Mouse (Mus musculus) heart, embryonic 12.5 days (tissue): ENCODE results near the gene Rnf144a. TPM values are rescaled to one million over a fixed set of nuclear protein-coding genes. Genes with fewer than 3 reads are reported as not detected.
A peak's percentile ranks its signal among the peaks of the same experiment; 100 is the strongest.
"Not testable (repeated sequence)": the region's sequence is repeated elsewhere in the genome, so short reads cannot be mapped to it uniquely, and the experiment has no call there.

Source experiments
- ATAC-seq: fragments of 200-750 bp; cut with Nextera tagmentation; 2 replicates; pipeline ENCODE4 v1.8.0; 2017; ENCODE audit warnings: moderate TSS enrichment, moderate library complexity; ENCODE audit not compliant: insufficient number of reproducible peaks, low FRiP score
- H3K27ac ChIP-seq: fragments of 300-500 bp; sonication (generic); 2 replicates; pipeline ENCODE4 v1.5.1; 2016; ENCODE audit warnings: mild to moderate bottlenecking, moderate library complexity; ENCODE audit not compliant: poor library complexity, severe bottlenecking
- H3K27me3 ChIP-seq: fragments of 300-500 bp; sonication (generic); replicated peaks from 2 replicates; pipeline ENCODE4 v1.6.1; 2016; ENCODE audit warnings: mild to moderate bottlenecking, moderate library complexity
- H3K36me3 ChIP-seq: fragments of 300-500 bp; sonication (generic); 2 replicates; pipeline ENCODE4 v1.6.1; 2016; ENCODE audit warnings: mild to moderate bottlenecking, moderate library complexity
- H3K4me1 ChIP-seq: fragments of 300-500 bp; sonication (generic); replicated peaks from 2 replicates; pipeline ENCODE4 v1.6.1; 2016; ENCODE audit warnings: mild to moderate bottlenecking
- H3K4me2 ChIP-seq: fragments of 300-500 bp; sonication (generic); 2 replicates; pipeline ENCODE4 v1.6.1; 2016; ENCODE audit warnings: mild to moderate bottlenecking, moderate library complexity
- H3K4me3 ChIP-seq: fragments of 300-500 bp; sonication (generic); 2 replicates; pipeline ENCODE4 v1.5.1; 2016; ENCODE audit warnings: mild to moderate bottlenecking
- H3K9ac ChIP-seq: fragments of 300-500 bp; sonication (generic); 2 replicates; pipeline ENCODE4 v1.6.1; 2016; ENCODE audit warnings: mild to moderate bottlenecking, moderate library complexity
- H3K9me3 ChIP-seq: fragments of 300-500 bp; sonication (generic); replicated peaks from 2 replicates; pipeline ENCODE4 v1.6.1; 2016; ENCODE audit warnings: mild to moderate bottlenecking, moderate library complexity
- WGBS: fragments of 180-500 bp; shearing (Covaris S2); methylation state at CpG from one replicate; pipeline ENCODE4 v1.1.7; 2016; 5-methylcytosine and 5-hydroxymethylcytosine counted together
- polyA plus RNA-seq: library from polyadenylated mRNA; unstranded; fragments of >200 nt; fragmentation: Nextera tagmentation; extraction: Ambion mirVana; gene quantifications from 2 replicates; pipeline ENCODE4 v1.2.1, GENCODE M21; 2016

The Rnf144a gene
- polyA plus RNA-seq, 1 experiment from 2014 or later, result 10.0 TPM

DNA sequence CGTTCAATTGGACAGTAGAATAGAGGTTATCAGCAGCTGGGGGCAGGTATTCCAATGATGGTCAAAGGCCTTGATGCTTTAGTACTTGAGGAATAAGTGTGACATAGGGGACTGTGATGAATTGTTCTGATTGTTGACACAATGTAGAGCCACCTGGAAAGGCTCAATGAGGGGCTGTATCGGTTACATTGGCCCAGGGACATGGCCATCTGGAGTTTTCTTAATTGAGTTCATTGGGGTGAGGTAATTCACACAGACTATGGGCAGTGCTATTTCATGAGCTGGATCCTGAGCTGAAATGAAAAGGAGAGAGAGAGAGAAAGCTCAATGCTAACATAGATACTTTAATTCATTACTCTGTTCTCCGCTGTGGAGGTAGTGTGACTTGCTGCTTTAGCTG, 22.9 kb upstream of the Rnf144a start:
- no peaks in the 10 kb centered on the region for H3K9me3 ChIP-seq
- no peak overlapping the region for H3K4me2 ChIP-seq
- no peak for ATAC-seq
- no peak overlapping the region for H3K4me3 ChIP-seq
- WGBS, result 59% methylated on average over 3 of the region's 3 CpGs
- peaks cover 5% of the 10 kb centered on the region; the same call in 1 of the 2 replicates for H3K4me1 ChIP-seq
- H3K27me3 ChIP-seq, result no peaks in the 10 kb centered on the region
- H3K36me3 ChIP-seq, result no peaks in the 10 kb centered on the region
- no peak overlapping the region for H3K27ac ChIP-seq
- no peak overlapping the region for H3K9ac ChIP-seq

DNA sequence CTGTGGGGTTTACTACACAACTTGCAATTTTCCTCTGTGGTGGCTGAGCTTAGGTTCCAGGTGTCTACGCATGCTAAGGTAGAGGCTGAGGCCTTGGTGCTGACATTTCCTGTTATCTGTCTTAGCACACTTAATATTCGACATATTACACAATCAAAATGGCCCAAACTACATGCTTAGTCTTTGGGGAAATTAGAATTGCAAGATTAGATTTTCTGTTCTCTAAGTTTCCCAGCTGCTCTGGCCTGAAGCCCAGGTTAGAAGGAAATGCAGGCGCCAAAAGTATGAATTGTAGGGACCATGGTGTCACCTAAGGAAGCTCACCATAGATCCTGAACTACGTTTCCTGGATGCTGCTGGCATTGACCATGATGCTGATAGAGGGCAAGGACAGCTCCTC, 21.3 kb upstream of the Rnf144a start:
- Histone ChIP-seq H3K4me3 (no peak overlapping the region), H3K36me3 (no peaks in the 10 kb centered on the region), H3K4me1 (peaks cover 5% of the 10 kb centered on the region; the same call in 1 of the 2 replicates), H3K4me2 (no peak overlapping the region), H3K9ac (no peak overlapping the region), H3K9me3 (no peaks in the 10 kb centered on the region), H3K27me3 (no peaks in the 10 kb centered on the region), H3K27ac (no peak overlapping the region)
- no peak for ATAC-seq
- 72% methylated on average over 4 of the region's 4 CpGs for WGBS

DNA sequence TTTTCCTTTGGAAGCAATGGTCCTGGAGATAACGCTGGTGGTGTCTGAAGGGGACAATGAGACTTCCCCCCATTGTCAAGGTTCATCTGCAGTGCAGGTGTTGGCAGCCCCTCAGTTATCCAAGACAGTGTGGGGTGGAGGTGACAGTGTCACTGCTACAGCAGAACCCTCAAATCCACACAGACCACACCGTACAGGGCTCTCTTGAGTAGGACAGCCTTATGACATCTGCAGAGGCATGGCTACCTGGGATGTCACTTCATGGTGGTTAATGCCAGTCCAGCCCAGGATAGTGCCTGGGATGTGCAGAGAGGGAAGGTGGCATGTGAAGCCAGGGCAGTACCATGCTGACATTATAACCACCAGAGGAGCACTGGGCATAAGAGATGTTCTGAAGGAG, 13.7 kb upstream of the Rnf144a start:
- WGBS, result 82% methylated on average over 2 of the region's 2 CpGs

DNA sequence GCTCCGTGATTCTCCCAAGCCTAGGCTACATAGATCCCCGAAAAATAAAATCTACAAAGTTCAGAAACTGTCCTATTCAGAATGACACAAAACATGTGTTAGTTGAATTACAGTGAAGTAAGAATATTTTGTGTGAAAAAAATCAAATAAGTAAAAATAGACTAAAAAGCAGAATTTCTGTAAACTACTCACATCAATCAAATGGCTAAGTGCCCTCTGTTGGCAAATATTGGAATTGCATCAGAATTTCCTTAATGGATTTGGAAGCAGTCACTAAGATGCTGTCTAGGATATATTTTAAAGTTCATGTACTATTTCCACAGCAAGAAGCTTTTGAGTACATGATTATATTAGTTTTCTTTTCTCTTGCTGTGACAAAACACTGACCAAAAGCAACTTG, 9.8 kb upstream of the Rnf144a start:
- Histone ChIP-seq H3K9me3 (0 out of 2 replicates have a peak, but pooled peaks cover 3% of the 10 kb centered on the region), H3K4me2 (no peak overlapping the region), H3K27ac (no peak overlapping the region), H3K27me3 (no peaks in the 10 kb centered on the region), H3K9ac (no peak overlapping the region), H3K4me1 (no peaks in the 10 kb centered on the region), H3K4me3 (no peak overlapping the region), H3K36me3 (no peaks in the 10 kb centered on the region)
- 94% methylated on average over 2 of the region's 2 CpGs for WGBS
- no peak for ATAC-seq

More for the DNA sequence above, 13.7 kb upstream of the Rnf144a start:
- H3K36me3 ChIP-seq, H3K9ac ChIP-seq, ATAC-seq, H3K4me3 ChIP-seq, H3K4me1 ChIP-seq, H3K27ac ChIP-seq, H3K4me2 ChIP-seq, H3K9me3 ChIP-seq, H3K27me3 ChIP-seq: not testable (repeated sequence)

DNA sequence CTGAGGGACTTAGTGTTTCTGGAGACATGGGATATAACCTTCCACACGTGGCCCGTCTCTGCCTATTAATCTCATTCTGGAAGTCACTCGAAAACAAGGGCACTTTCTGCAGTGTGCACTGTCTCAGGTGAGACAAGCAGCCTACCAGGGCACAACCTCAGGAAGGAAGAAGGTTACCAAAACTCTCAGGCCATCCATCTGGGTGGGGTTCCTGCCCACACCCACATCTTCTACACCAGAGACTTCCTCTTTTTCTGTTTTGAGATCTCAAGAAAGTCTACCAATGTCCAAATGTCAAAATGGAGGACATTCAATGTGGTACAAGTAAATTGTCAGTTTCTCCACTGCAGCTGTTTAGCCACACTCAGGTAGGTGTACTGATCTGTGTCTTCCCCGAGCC, 3.3 kb upstream of the Rnf144a start:
- Histone ChIP-seq H3K27me3 (peaks cover 20% of the 10 kb centered on the region), H3K36me3 (no peaks in the 10 kb centered on the region), H3K4me2 (no peak overlapping the region), H3K27ac (no peak overlapping the region), H3K9ac (no peak overlapping the region), H3K4me3 (no peak overlapping the region), H3K9me3 (no peaks in the 10 kb centered on the region), H3K4me1 (peaks cover 8% of the 10 kb centered on the region; the same call in 1 of the 2 replicates)
- ATAC-seq, result no peak
- WGBS, result 72% methylated on average over 4 of the region's 4 CpGs

DNA sequence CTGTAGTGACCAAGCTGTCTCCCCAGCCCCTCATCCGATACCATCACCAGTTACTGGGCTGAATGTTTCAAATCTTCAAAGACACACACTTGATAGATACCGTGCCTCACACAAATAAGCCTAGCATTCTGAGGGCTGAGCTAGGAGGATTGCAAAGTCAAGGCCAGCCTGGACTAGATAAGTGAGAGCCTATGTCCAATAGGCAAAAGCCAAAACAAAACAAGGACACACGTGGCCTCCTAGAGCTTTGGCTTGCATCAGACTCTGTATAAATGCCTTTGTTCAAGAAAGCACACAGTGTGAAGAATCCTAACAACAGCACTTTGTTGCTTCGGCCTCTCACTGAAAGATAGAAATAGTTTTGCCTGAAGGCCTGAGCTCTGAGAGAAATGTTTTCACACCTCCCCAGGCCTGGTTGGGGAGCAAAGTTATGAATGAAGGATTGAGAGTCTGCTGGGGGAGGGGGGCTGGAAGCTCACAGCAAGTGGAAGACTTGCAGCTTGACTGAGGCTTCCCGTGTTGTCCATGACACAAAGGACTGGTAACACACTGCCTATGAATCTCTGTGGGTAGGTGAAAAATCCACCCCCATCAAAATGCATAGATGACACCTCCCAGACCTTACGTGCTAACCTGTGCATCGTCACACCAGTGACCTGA, 1.7 kb upstream of the Rnf144a start:
- Histone ChIP-seq H3K36me3 (no peaks in the 10 kb centered on the region), H3K27me3 (peaks cover 20% of the 10 kb centered on the region), H3K4me3 (no peak overlapping the region), H3K4me1 (peaks cover 23% of the 10 kb centered on the region), H3K9me3 (no peaks in the 10 kb centered on the region), H3K4me2 (no peak overlapping the region), H3K9ac (no peak overlapping the region), H3K27ac (no peak overlapping the region)
- no peak for ATAC-seq
- WGBS, result 63% methylated on average over 7 of the region's 7 CpGs

DNA sequence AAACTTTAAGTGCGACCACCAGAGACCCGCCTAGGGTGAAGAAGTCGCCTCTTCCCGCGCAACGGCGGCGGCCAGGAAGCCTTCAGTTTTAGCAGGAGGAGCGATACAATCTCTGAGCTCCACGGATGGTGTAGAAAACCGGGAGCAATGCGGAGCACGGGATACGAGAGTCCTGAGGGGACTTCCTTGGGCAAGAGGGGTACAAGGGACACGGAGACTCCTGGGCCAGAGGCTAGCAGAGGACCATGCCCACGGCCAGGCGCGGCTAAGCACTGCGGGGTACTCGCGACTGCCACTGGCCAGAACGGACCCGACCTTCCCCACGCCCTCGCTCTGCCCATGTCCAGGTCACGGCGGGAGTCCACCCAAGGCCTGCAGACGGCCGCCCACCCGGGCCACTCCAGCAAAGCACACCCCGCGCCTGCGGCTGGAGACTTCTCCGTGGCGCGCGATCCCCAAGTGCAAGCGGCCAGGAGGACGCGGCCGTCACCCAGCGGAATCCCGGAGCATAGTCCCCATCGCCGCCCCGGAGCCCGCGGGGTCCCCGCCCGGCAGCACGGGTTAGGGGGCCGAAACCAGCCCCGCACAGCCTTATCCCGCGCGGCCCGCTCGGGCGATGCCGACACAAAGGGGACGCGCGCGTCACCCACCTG, 477 bp downstream of the Rnf144a start:
- Histone ChIP-seq H3K36me3 (no peaks in the 10 kb centered on the region), H3K9ac (peak overlapping the region; percentile 82), H3K4me2 (peak overlapping the region; percentile 95), H3K4me1 (peaks cover 38% of the 10 kb centered on the region), H3K9me3 (no peaks in the 10 kb centered on the region), H3K4me3 (peak overlapping the region; percentile 91), H3K27ac (no peak overlapping the region), H3K27me3 (peaks cover 20% of the 10 kb centered on the region)
- peak; percentile 77 for ATAC-seq
- WGBS, result under 1% methylated on average over 64 of the region's 64 CpGs

DNA sequence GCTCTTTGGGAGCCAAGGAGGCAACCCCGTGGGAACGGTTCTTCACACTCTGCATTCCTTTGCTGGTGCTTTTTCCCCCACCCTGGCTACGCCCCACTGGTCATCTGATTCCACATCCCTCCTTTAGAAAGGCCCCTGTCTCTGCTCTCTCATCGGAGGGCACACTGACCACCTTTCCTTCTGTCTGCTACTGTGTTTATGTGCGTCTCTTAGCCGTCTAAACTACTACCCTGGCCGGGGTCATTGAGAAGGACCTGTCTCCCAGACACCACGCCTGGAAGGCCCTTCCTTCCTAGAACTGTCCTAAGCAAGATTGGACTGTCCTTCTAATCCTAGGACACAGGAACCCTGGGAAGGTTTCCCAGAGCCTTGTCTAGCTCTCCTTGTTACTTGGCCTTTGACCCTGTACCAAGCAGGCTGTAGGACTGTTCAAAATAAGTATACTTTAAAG, 1.1 kb downstream of the Rnf144a start:
- Histone ChIP-seq H3K4me2 (peak overlapping the region; percentile 95), H3K9ac (peak overlapping the region; percentile 82; the same call in 1 of the 2 replicates), H3K4me3 (peak overlapping the region; percentile 91), H3K27ac (no peak overlapping the region), H3K27me3 (peaks cover 20% of the 10 kb centered on the region), H3K4me1 (peaks cover 42% of the 10 kb centered on the region), H3K9me3 (no peaks in the 10 kb centered on the region), H3K36me3 (no peaks in the 10 kb centered on the region)
- ATAC-seq, result 0 out of 2 replicates have a peak, but pooled peaks have one; percentile 22
- 24% methylated on average over 8 of the region's 8 CpGs for WGBS

DNA sequence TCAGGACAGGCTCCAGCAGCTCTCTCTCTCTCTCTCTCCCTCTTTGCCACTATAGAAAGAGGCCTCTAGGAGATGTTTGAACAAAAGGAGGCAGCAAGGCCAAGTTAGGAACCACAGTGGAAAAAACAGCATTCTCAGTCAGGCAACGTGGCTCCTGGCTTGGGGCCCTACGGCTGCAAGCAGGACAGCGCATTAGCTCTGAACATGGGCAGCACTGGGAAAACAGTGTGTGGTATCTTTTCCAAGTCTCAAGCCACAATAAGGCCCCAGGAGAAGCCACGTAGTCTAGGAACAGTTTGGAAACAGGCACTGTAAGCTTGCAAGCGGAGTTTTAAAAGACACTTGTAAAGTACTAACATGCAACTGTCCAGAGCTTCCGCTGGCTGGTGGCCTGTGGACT, 2.3 kb downstream of the Rnf144a start:
- H3K9me3 ChIP-seq, result no peaks in the 10 kb centered on the region
- no peaks in the 10 kb centered on the region for H3K36me3 ChIP-seq
- no peak overlapping the region for H3K4me3 ChIP-seq
- no peak overlapping the region for H3K4me2 ChIP-seq
- H3K27ac ChIP-seq, result no peak overlapping the region
- H3K9ac ChIP-seq, result no peak overlapping the region
- ATAC-seq, result no peak
- peaks cover 20% of the 10 kb centered on the region for H3K27me3 ChIP-seq
- H3K4me1 ChIP-seq, result peaks cover 54% of the 10 kb centered on the region
- WGBS, result 73% methylated on average over 6 of the region's 6 CpGs

DNA sequence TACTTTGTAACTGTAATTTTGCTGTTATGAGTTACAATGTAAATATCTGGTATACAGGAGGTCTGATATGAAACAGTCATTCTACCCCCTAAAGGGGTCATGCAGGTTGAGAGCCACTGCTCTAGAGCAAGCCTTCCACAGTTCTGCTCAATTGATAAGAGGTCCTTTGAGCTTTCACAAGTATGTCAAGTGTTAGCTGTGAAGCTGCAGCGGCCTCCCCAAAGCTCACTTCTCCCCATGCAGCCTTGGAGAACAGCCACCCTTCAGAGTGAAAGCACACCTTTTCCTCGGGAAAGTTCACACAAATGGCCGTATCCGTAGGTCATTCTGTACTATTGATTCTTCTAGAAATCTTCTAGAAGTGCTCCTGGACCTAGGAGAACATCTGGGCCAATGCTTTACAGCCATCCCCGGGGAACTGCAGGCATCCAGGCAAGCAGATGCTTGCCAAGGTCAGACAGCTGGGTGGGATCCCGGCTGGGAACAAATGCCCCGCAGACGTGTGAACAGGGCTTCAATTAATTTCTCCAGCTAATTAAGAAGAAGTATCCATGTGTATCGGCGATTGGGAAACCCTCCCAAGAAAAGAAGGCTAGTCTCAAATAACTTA, 3.1 kb downstream of the Rnf144a start:
- WGBS, result 56% methylated on average over 10 of the region's 10 CpGs
- H3K36me3 ChIP-seq, result no peaks in the 10 kb centered on the region
- no peak overlapping the region for H3K27ac ChIP-seq
- H3K9me3 ChIP-seq, result no peaks in the 10 kb centered on the region
- H3K27me3 ChIP-seq, result peaks cover 14% of the 10 kb centered on the region
- no peak overlapping the region for H3K4me3 ChIP-seq
- no peak for ATAC-seq
- H3K9ac ChIP-seq, result no peak overlapping the region
- H3K4me1 ChIP-seq, result peaks cover 58% of the 10 kb centered on the region
- peak overlapping the region; percentile 29; the same call in 1 of the 2 replicates for H3K4me2 ChIP-seq

DNA sequence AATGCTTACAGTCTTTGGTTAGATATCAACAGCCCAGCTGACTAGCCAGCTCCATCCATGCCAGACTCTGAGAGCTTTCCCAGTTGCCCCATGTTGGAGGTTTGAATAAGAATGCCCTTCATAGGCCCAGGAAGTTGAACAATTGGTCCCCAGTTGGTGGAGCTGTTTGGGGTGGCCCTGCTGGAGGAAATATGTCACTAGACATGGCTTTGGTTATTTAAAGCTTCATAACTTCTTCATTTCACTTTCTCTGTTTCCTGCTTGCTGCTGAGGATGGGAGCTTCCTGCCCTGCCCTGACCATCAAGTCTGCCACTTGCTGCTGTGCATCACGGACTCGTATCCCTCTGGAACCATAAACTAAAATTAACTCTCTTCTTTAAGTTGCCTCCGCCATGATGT, 4.6 kb downstream of the Rnf144a start:
- no peaks in the 10 kb centered on the region for H3K36me3 ChIP-seq
- no peak overlapping the region for H3K4me2 ChIP-seq
- H3K27me3 ChIP-seq, result 0 out of 2 replicates have a peak, but pooled peaks cover 4% of the 10 kb centered on the region
- no peak for ATAC-seq
- peaks cover 66% of the 10 kb centered on the region for H3K4me1 ChIP-seq
- no peak overlapping the region for H3K27ac ChIP-seq
- no peaks in the 10 kb centered on the region for H3K9me3 ChIP-seq
- H3K9ac ChIP-seq, result no peak overlapping the region
- 87% methylated on average over 3 of the region's 3 CpGs for WGBS
- no peak overlapping the region for H3K4me3 ChIP-seq
